Mouse (Mus musculus) brain, embryonic 14.5 days (tissue): Measurements from ENCODE around the gene Abtb2. TPM values are rescaled to one million over a fixed set of nuclear protein-coding genes. Genes with fewer than 3 reads are reported as not detected.
A peak's percentile ranks its signal among the peaks of the same experiment; 100 is the strongest.

ENCODE experiments used
- DNase-seq: peaks from one replicate; pipeline ENCODE4 v3.0.0-alpha.2; 2011; ENCODE audit warnings: low read depth
- CTCF ChIP-seq: fragments of 200-500 bp; IDR thresholded peaks from 2 replicates; pipeline ENCODE4 v1.5.1; 2012; ENCODE audit warnings: inconsistent platforms, mild to moderate bottlenecking, moderate library complexity, borderline replicate concordance; ENCODE audit not compliant: insufficient read depth, insufficient read length; ENCODE audit errors: extremely low read depth
- POLR2A ChIP-seq: fragments of 200-500 bp; IDR thresholded peaks from 2 replicates; pipeline ENCODE4 v1.6.1; 2012; ENCODE audit warnings: mild to moderate bottlenecking, inconsistent platforms, borderline replicate concordance; ENCODE audit not compliant: poor library complexity, insufficient read depth, insufficient read length, severe bottlenecking; ENCODE audit errors: extremely low read depth
- polyA plus RNA-seq: library from polyadenylated mRNA; depleted of rRNA; stranded (reverse); fragments of >200 nt; gene quantifications from 2 replicates; pipeline ENCODE4 v1.2.3, GENCODE M21; 2012

Abtb2 gene
- polyA plus RNA-seq, 1 experiment, result 16.7 TPM

DNA sequence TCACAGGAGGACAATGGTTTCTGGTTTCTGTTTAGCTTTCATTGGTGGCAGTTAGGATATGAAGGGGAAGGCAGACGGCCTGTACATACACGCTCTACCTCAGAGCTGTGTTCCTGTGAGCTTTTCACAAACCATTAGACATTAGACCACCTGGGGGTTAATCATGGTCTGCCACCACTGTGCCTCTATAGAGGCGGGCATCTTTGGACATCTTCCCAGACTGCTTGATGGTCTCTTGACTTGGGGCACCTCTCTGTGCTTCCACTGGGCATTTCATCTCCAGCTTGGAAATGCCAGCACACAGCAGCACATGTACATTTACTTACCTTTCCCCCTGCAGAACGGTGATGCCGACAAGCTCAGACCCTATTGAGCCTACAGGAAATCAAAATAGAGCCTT, 63.8 kb downstream of the Abtb2 start:
- TF ChIP-seq POLR2A (no peak), CTCF (no peak)
- DNase-seq, result no peak

DNA sequence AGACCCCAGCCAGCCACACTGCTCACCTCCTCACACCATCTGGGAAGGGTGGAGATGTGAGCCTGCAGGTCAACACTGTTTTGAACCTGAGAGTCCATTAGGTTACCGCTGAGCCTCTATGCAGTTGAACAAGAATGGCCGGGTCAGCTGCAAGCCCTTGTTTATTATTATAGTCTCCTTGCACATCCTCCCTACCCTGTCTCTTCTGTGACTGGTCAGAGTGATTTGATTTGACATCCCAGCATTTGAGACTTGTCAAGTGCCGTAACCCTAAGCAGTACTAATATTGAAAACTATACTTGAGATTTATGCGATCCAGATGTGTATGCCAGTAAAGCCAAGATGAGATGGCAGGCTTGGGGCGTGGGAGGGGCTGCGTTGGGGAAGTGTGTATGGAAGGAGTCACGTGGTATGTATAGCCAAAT, 65.2 kb downstream of the Abtb2 start:
- TF ChIP-seq POLR2A (no peak), CTCF (no peak)

DNA sequence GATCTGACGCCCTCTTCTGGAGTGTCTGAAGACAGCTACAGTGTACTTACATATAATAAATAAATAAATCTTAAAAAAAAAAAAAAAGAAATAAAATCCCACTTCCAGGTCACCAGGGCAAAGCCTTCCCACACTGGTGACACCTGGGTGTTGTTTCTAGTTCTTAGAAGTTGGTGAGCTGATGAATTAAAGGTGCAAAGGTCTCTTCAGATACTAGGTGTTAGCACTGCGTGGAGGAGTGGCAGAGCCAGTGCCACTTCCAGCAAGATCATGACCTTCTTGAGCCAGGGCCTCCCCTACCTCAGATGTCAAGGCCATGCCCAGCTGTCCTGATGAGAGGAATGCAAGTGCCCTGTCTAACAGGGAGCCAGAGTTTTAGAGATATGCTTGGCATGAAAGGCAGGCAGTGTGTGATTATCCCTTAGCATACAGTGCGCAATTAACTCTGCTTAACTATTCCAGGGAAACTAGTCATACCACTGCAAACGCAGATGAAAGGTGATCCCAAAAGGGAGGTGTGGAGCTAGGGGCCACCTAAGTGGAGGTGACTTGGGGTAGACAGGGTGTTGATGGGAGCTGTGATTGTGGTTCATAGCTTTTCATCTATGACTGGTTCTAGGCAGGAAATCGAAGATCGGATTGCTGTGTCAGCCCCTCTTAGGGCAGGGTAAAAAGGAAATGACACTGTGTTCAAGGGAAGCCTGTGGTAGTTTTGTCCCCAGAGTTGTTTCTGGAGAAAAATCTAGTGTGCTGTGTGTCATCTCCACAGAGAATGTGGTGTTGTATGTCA, 66.2 kb downstream of the Abtb2 start:
- TF ChIP-seq CTCF (no peak), POLR2A (no peak)
- DNase-seq, result no peak

More for the DNA sequence above, 65.2 kb downstream of the Abtb2 start:
- DNase-seq, result no peak

DNA sequence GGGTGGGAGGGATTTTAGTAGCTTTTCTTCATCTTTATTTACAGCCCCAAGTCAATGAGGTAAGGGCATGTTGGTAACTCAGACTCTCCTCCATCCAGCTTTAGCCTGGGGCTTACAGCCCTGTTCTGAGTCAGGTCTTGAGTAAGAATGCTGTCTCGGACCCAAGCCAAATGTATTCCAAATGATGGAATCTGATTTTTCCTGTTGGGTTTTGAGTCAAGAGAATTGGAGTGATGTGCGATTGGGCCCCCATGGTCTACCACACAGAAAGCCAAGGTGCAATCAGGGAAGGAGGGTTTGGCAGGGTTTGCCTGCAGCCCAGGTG, 66.8 kb downstream of the Abtb2 start:
- TF ChIP-seq POLR2A (no peak), CTCF (no peak)
- DNase-seq, result no peak

DNA sequence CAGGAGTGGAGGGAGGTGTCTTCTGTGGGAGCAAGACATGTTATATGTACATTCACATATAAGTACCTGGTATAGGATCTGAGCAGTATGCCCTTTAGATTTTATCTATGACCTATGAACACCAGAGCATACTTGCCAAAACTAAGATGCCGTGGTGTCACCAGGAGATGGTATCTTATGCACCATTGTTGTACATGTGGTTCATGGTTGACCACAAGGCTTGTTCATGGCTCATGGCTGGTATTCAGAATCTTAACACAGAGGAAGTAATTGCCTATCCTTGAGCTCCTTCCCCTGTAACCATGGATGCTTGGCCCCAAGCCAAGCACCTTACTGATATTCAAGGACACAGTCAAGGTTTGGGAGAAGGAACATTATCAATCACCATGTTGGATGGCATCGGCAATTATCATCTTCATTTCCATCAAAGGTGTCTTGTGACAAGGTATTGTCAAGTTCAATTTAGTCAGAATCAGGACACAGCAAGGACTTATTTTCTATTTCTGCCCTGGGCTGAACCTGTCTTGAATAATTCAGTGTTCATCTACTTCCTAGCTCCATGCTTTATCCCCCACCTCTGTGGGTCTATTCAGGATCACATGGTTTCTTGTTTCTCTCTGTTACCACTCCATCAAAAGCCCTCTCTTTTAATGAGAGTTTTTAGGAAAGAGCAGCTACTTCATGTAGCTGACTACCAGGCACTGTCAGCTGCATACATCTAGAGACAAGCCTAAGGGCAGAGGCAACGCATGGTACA, 69.8 kb downstream of the Abtb2 start:
- DNase-seq, result peak; percentile 44
- no peak for TF ChIP-seq CTCF
- no peak for TF ChIP-seq POLR2A

DNA sequence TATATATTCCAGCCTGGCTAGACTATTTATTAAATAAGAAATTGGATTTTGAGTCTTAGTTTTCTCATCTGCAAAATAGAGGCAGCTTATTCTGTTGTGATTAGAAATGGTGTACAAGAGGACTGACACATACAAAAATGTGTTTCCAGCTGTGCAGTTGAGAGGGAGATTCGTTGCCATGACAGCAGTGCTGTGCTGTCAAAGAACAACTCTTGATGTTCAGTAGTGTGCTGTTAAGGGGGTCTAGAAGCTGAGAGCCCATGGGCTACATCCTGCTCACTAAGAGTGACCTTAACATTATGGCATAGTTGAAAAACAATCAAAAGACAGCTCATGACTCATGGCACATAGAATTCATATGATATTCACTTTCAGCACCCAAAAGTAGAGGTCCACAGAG, 71.3 kb downstream of the Abtb2 start:
- TF ChIP-seq CTCF (no peak), POLR2A (no peak)
- DNase-seq, result peak; percentile 67

DNA sequence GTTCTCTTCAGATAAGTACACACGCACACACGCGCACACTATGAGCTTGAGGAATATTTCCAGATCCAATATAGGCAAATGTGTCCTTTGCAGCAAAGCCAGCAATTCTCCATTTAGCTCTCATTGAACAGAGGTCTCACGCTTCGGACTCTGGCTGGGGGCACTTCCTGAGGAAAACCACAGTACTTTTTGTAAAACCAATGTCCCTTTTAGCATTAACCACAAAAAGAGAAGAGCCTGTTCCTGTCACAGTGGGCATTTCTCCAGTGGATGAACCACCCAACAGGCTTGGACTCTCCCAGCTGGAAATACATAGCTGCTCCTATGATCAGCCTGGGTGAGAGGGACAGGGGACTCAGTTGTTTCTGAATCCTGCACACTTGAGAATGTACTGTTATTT, 71.8 kb downstream of the Abtb2 start:
- TF ChIP-seq CTCF (no peak), POLR2A (no peak)
- no peak for DNase-seq

DNA sequence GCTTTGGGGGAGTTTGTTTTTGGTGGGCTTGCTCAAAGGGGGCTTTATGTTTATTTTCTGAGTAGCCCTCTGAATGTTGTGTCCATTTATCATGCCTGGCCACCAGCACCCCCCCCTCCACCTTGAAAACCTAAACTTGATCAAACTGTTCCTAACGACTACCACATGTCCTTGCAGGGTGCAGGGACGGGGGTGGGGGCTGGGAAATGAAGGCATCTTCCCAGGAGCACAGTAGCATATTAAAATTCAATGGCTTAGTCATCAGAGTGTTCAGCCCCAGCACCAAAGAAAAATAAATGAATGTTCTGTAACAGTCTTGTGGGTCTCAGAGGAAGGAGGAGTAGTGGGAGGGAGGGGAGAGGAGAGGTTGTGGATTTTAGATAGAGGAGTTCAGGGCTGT, 73.6 kb downstream of the Abtb2 start:
- DNase-seq, result no peak
- TF ChIP-seq POLR2A, result no peak
- TF ChIP-seq CTCF, result no peak

DNA sequence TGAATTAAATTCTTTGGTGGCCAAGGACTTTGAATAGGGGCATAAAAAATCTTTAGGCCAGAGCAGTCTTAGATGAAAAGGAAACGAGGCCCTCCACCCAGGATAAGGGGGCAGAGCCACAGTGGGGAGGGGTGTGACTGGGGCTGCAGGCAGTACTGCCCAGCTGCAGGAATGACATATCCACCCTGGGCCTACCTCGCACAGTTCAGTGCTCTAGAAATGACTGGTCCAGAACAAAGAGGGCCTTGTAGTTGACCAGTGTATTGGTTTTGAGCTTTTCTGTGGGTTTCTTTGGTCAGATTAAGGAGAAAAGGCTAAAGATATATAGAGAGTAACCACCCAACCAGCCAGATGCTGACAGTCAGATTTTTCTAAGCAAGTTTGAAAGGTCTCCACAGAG, 74.8 kb downstream of the Abtb2 start:
- TF ChIP-seq CTCF, result no peak
- TF ChIP-seq POLR2A, result no peak

DNA sequence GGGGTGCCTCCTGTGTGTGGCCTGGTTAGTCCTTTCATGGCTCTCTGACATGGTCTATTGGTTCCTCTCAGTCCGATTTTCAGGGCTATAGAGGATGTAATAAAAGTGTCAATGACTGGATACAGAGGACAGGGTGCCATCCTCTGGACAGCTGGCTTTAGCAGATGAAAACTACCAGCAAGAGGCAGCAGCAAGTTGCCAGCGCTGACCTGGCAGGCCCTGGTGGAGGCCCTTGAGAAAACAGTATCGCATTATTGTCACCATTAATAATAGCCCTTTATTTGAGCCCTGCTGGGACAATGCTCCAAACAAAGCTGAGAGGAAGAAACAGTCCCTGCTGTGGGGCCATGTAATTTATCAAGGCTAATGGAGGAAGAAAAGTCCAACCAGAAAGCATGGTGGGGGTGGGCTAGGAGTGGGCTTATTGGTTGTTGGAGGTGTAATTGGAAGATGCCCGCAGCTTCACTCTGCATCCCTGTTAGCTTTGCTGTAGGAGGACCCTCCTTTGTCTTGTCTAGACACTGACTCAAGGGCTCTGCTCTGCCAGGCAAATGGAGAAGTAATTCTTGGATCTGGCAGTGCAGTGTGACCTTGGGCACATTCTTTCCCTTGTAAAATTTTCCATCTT, 77.6 kb downstream of the Abtb2 start:
- TF ChIP-seq CTCF, result no peak
- TF ChIP-seq POLR2A, result no peak
- DNase-seq, result peak; percentile 61

More for the DNA sequence above, 74.8 kb downstream of the Abtb2 start:
- no peak for DNase-seq

DNA sequence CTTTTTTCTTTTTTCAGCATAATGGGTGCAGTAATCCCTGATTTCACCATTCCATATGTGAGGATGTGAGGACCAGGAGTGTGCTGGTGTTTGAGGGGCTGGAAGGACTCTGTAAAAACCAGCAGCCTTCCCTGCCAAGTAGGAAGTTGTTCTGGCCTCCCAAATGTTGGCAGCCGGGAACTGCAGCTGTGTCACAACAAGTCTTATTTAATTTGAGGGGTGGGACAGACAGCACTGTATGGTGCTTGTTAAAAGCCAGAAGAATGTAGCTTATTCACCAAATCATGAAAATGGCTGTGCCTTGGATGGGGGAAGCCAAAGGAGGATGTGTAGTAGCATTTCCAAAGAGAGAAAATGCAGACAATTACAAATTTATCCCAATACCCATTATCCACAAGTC, 78.3 kb downstream of the Abtb2 start:
- TF ChIP-seq CTCF, result no peak
- no peak for TF ChIP-seq POLR2A
- peak; percentile 78 for DNase-seq

DNA sequence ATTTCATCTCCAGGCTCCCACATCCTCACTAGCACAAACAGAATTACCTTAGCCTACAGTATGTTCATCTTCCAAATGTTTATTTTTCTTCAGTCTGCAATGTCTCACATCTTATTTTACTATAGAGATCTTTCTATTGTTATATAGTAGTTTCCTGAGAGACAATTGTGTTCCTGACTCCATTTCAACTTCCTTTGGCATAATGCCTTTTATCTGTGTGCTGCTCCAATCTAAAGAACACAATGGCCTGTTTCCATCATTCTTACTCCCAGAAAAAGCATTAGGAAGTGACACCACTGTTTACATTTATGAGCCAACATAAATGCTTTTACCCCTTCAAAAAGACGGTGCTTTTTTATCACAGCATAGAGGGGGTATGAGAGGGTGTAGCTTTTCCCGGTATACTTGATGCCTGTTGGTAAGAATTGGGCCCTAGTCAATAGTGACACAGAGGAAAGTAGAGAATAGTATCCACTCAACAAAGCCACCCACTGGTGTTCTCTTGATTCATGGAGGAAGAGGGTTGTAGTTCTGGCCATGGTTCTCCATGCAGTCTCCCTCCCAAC, 84.3 kb downstream of the Abtb2 start:
- TF ChIP-seq CTCF (no peak), POLR2A (no peak)
- DNase-seq, result no peak

DNA sequence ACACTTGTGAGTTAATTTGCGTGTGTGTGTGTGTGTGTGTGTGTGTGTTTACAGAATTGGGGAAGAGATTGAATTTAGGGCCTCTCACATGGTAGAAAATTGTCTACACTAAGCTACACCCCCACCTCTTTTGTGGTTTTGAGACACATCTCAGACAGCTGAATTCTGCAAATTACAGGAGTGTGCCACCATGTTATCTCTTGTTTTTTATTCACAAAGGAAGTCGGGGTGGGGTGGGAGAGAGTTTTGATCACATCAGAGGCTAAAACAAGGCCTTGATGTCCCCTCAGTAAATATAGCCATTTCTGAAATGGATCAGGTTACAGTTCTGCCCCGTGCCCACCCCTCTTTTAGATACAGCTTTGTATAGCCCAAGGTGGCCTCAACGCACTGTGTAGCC, 86.0 kb downstream of the Abtb2 start:
- DNase-seq, result no peak
- TF ChIP-seq CTCF (no peak), POLR2A (no peak)
